Mouse (Mus musculus) liver, embryonic 16.5 days (tissue): Measurements from ENCODE around the gene Vmn2r85. TPM values are rescaled to one million over a fixed set of nuclear protein-coding genes. Genes with fewer than 3 reads are reported as not detected.

ENCODE experiments used
- polyA plus RNA-seq: library from polyadenylated mRNA; unstranded; fragments of >200 nt; fragmentation: Nextera tagmentation; extraction: Ambion mirVana; gene quantifications from 2 replicates; pipeline ENCODE4 v1.2.1, GENCODE M21; 2015

Gene Vmn2r85
- polyA plus RNA-seq, 1 experiment from 2014 or later: not detected

Other genes starting within 250 kb of the Vmn2r85 start
- gene Olfr826, start 245.5 kb downstream of the Vmn2r85 start, polyA plus RNA-seq: not detected in 2 replicates
- gene Olfr827, start 215.3 kb downstream of the Vmn2r85 start, polyA plus RNA-seq: not detected in 2 replicates
- not detected in 2 replicates for gene Neurod4, start 149.5 kb downstream of the Vmn2r85 start, polyA plus RNA-seq
- gene Tespa1, start 106.8 kb downstream of the Vmn2r85 start, polyA plus RNA-seq: 1.2 and 1.3 TPM in 2 replicates
- 0.01 TPM in 1 of 2 replicates, not detected in the other for gene Vmn2r84, start 35.4 kb downstream of the Vmn2r85 start, polyA plus RNA-seq
- not detected in 2 replicates for gene Vmn2r86, start 26.3 kb upstream of the Vmn2r85 start, polyA plus RNA-seq
- not detected in 2 replicates for gene Vmn2r87, start 67.7 kb upstream of the Vmn2r85 start, polyA plus RNA-seq